Mouse (Mus musculus) midbrain, embryonic 13.5 days (tissue): ENCODE data around the gene Gpc5. TPM values are rescaled to one million over a fixed set of nuclear protein-coding genes. Genes with fewer than 3 reads are reported as not detected.
A peak's percentile ranks its signal among the peaks of the same experiment; 100 is the strongest.

Source experiments
- ATAC-seq: fragments of 200-750 bp; cut with Nextera tagmentation; 2 replicates; pipeline ENCODE4 v1.8.0; 2017; ENCODE audit warnings: mild to moderate bottlenecking, moderate TSS enrichment, moderate library complexity
- H3K27ac ChIP-seq: fragments of 300-500 bp; sonication (generic); 2 replicates; pipeline ENCODE4 v1.5.1; 2015; ENCODE audit warnings: inconsistent platforms, mild to moderate bottlenecking, moderate library complexity
- H3K27me3 ChIP-seq: fragments of 300-500 bp; sonication (generic); 2 replicates; pipeline ENCODE4 v1.6.1; 2015; ENCODE audit warnings: mild to moderate bottlenecking, inconsistent platforms
- H3K36me3 ChIP-seq: fragments of 300-500 bp; sonication (generic); 2 replicates; pipeline ENCODE4 v1.6.1; 2015; ENCODE audit warnings: mild to moderate bottlenecking, inconsistent platforms
- H3K4me1 ChIP-seq: fragments of 300-500 bp; sonication (generic); replicated peaks from 2 replicates; pipeline ENCODE4 v1.6.1; 2015; ENCODE audit warnings: inconsistent platforms
- H3K4me2 ChIP-seq: fragments of 300-500 bp; sonication (generic); replicated peaks from 2 replicates; pipeline ENCODE4 v1.6.1; 2015; ENCODE audit warnings: moderate library complexity, mild to moderate bottlenecking, inconsistent platforms
- H3K4me3 ChIP-seq: fragments of 300-500 bp; sonication (generic); replicated peaks from 2 replicates; pipeline ENCODE4 v1.5.1; 2015; ENCODE audit warnings: mild to moderate bottlenecking, inconsistent platforms
- H3K9ac ChIP-seq: fragments of 300-500 bp; sonication (generic); replicated peaks from 2 replicates; pipeline ENCODE4 v1.6.1; 2015; ENCODE audit warnings: mild to moderate bottlenecking, inconsistent platforms
- H3K9me3 ChIP-seq: fragments of 300-500 bp; sonication (generic); 2 replicates; pipeline ENCODE4 v1.6.1; 2016; ENCODE audit warnings: mild to moderate bottlenecking, inconsistent platforms
- WGBS: fragments of 180-500 bp; shearing (Covaris S2); methylation state at CpG from one replicate; pipeline ENCODE4 v1.1.7; 2015; 5-methylcytosine and 5-hydroxymethylcytosine counted together
- polyA plus RNA-seq: library from polyadenylated mRNA; unstranded; fragments of >200 nt; fragmentation: Nextera tagmentation; extraction: Ambion mirVana; gene quantifications from 2 replicates; pipeline ENCODE4 v1.2.1, GENCODE M21; 2015

Gpc5 gene
- polyA plus RNA-seq, 1 experiment from 2014 or later = 2.1 TPM

- Histone ChIP-seq H3K9ac (no peak overlapping the region), H3K4me3 (no peak overlapping the region), H3K4me1 (no peaks in the 10 kb centered on the region), H3K36me3 (no peaks in the 10 kb centered on the region), H3K27me3 (no peaks in the 10 kb centered on the region), H3K9me3 (no peaks in the 10 kb centered on the region), H3K4me2 (no peak overlapping the region), H3K27ac (no peak overlapping the region)
- ATAC-seq = no peak
- WGBS = 90% methylated on average over 9 of the region's 9 CpGs
Observed at GRCm38 (mm10) chr14:115118626-115119025, 26.6 kb downstream of the Gpc5 start.

- H3K27ac ChIP-seq = no peak overlapping the region
- ATAC-seq = no peak
- H3K36me3 ChIP-seq = no peaks in the 10 kb centered on the region
- H3K4me2 ChIP-seq = no peak overlapping the region
- H3K4me1 ChIP-seq = no peaks in the 10 kb centered on the region
- 90% methylated on average over 3 of the region's 3 CpGs for WGBS
- no peaks in the 10 kb centered on the region for H3K9me3 ChIP-seq
- no peaks in the 10 kb centered on the region for H3K27me3 ChIP-seq
- no peak overlapping the region for H3K4me3 ChIP-seq
- H3K9ac ChIP-seq = no peak overlapping the region
Observed at GRCm38 (mm10) chr14:115148821-115149220, 56.8 kb downstream of the Gpc5 start.

- ATAC-seq = peak; percentile 62
- WGBS = 42% methylated on average over 4 of the region's 4 CpGs
- H3K9ac ChIP-seq = no peak overlapping the region
- no peak overlapping the region for H3K27ac ChIP-seq
- no peaks in the 10 kb centered on the region for H3K36me3 ChIP-seq
- no peaks in the 10 kb centered on the region for H3K4me1 ChIP-seq
- H3K9me3 ChIP-seq = no peaks in the 10 kb centered on the region
- no peaks in the 10 kb centered on the region for H3K27me3 ChIP-seq
- H3K4me2 ChIP-seq = no peak overlapping the region
- no peak overlapping the region for H3K4me3 ChIP-seq
Observed at GRCm38 (mm10) chr14:115156597-115156996, 64.6 kb downstream of the Gpc5 start.

- WGBS = 53% methylated on average over 3 of the region's 3 CpGs
- 0 out of 2 replicates have a peak, but pooled peaks cover 2% of the 10 kb centered on the region for H3K4me1 ChIP-seq
- H3K36me3 ChIP-seq = no peaks in the 10 kb centered on the region
- no peaks in the 10 kb centered on the region for H3K27me3 ChIP-seq
- no peak for ATAC-seq
- no peak overlapping the region for H3K9ac ChIP-seq
- H3K4me2 ChIP-seq = no peak overlapping the region
- H3K4me3 ChIP-seq = no peak overlapping the region
- no peaks in the 10 kb centered on the region for H3K9me3 ChIP-seq
- no peak overlapping the region for H3K27ac ChIP-seq
Observed at GRCm38 (mm10) chr14:115177322-115177836, 85.4 kb downstream of the Gpc5 start.

GRCm38 (mm10) chr14:115179925-115180324 lies 87.9 kb downstream of the Gpc5 start:
- H3K4me2 ChIP-seq = no peak overlapping the region
- ATAC-seq = no peak
- H3K36me3 ChIP-seq = no peaks in the 10 kb centered on the region
- H3K4me1 ChIP-seq = 0 out of 2 replicates have a peak, but pooled peaks cover 2% of the 10 kb centered on the region
- H3K27ac ChIP-seq = no peak overlapping the region
- H3K9ac ChIP-seq = no peak overlapping the region
- no peaks in the 10 kb centered on the region for H3K9me3 ChIP-seq
- 75% methylated on average over 5 of the region's 5 CpGs for WGBS
- H3K27me3 ChIP-seq = no peaks in the 10 kb centered on the region
- H3K4me3 ChIP-seq = no peak overlapping the region

GRCm38 (mm10) chr14:115188256-115188655 lies 96.2 kb downstream of the Gpc5 start:
- 91% methylated on average over 8 of the region's 8 CpGs for WGBS
- H3K4me3 ChIP-seq = no peak overlapping the region
- no peak overlapping the region for H3K4me2 ChIP-seq
- H3K9ac ChIP-seq = no peak overlapping the region
- H3K36me3 ChIP-seq = no peaks in the 10 kb centered on the region
- no peak for ATAC-seq
- no peak overlapping the region for H3K27ac ChIP-seq
- H3K9me3 ChIP-seq = no peaks in the 10 kb centered on the region
- H3K27me3 ChIP-seq = no peaks in the 10 kb centered on the region
- no peaks in the 10 kb centered on the region for H3K4me1 ChIP-seq

- Histone ChIP-seq H3K4me1 (no peaks in the 10 kb centered on the region), H3K27me3 (no peaks in the 10 kb centered on the region)
Observed at GRCm38 (mm10) chr14:115228075-115228474, 136.1 kb downstream of the Gpc5 start.

GRCm38 (mm10) chr14:115236387-115236786 lies 144.4 kb downstream of the Gpc5 start:
- no peaks in the 10 kb centered on the region for H3K9me3 ChIP-seq
- no peaks in the 10 kb centered on the region for H3K36me3 ChIP-seq
- H3K4me2 ChIP-seq = no peak overlapping the region
- no peak overlapping the region for H3K4me3 ChIP-seq
- H3K27me3 ChIP-seq = no peaks in the 10 kb centered on the region
- ATAC-seq = no peak
- WGBS = 77% methylated on average over 4 of the region's 4 CpGs
- H3K9ac ChIP-seq = no peak overlapping the region
- H3K27ac ChIP-seq = no peak overlapping the region
- H3K4me1 ChIP-seq = peaks cover 10% of the 10 kb centered on the region

More at GRCm38 (mm10) chr14:115228075-115228474, 136.1 kb downstream of the Gpc5 start:
- Histone ChIP-seq H3K9ac (no peak overlapping the region), H3K9me3 (no peaks in the 10 kb centered on the region), H3K27ac (no peak overlapping the region), H3K4me3 (no peak overlapping the region), H3K4me2 (no peak overlapping the region), H3K36me3 (no peaks in the 10 kb centered on the region)
- WGBS = 85% methylated on average over 5 of the region's 5 CpGs
- ATAC-seq = no peak

- Histone ChIP-seq H3K36me3 (no peaks in the 10 kb centered on the region), H3K4me3 (no peak overlapping the region), H3K4me1 (peaks cover 10% of the 10 kb centered on the region), H3K9me3 (no peaks in the 10 kb centered on the region), H3K27me3 (no peaks in the 10 kb centered on the region), H3K27ac (peak overlapping the region; percentile 12), H3K9ac (no peak overlapping the region), H3K4me2 (no peak overlapping the region)
- WGBS = 35% methylated on average over 4 of the region's 4 CpGs
- ATAC-seq = peak; percentile 72
Observed at GRCm38 (mm10) chr14:115240621-115241373, 148.8 kb downstream of the Gpc5 start.

- Histone ChIP-seq H3K9me3 (no peaks in the 10 kb centered on the region), H3K4me1 (no peaks in the 10 kb centered on the region), H3K9ac (no peak overlapping the region), H3K27me3 (no peaks in the 10 kb centered on the region), H3K27ac (no peak overlapping the region), H3K36me3 (no peaks in the 10 kb centered on the region), H3K4me3 (no peak overlapping the region), H3K4me2 (no peak overlapping the region)
- no peak for ATAC-seq
- 93% methylated on average over 6 of the region's 6 CpGs for WGBS
Observed at GRCm38 (mm10) chr14:115250537-115250936, 158.5 kb downstream of the Gpc5 start.

GRCm38 (mm10) chr14:115251791-115252190 lies 159.8 kb downstream of the Gpc5 start:
- Histone ChIP-seq H3K9ac (no peak overlapping the region), H3K27ac (no peak overlapping the region), H3K9me3 (no peaks in the 10 kb centered on the region), H3K4me3 (no peak overlapping the region), H3K27me3 (no peaks in the 10 kb centered on the region), H3K4me1 (no peaks in the 10 kb centered on the region), H3K36me3 (no peaks in the 10 kb centered on the region), H3K4me2 (no peak overlapping the region)
- no peak for ATAC-seq
- 80% methylated on average over 5 of the region's 5 CpGs for WGBS

GRCm38 (mm10) chr14:115253155-115253554 lies 161.1 kb downstream of the Gpc5 start:
- no peak overlapping the region for H3K4me3 ChIP-seq
- no peaks in the 10 kb centered on the region for H3K36me3 ChIP-seq
- no peaks in the 10 kb centered on the region for H3K9me3 ChIP-seq
- H3K27ac ChIP-seq = no peak overlapping the region
- WGBS = 86% methylated on average over 3 of the region's 3 CpGs
- no peak overlapping the region for H3K9ac ChIP-seq
- ATAC-seq = no peak
- no peaks in the 10 kb centered on the region for H3K4me1 ChIP-seq
- H3K27me3 ChIP-seq = no peaks in the 10 kb centered on the region
- no peak overlapping the region for H3K4me2 ChIP-seq
